Mouse (Mus musculus): ENCODE data around the gene Car10. TPM values are rescaled to one million over a fixed set of nuclear protein-coding genes. Genes with fewer than 3 reads are reported as not detected.
A peak's percentile ranks its signal among the peaks of the same experiment; 100 is the strongest.

The Car10 gene
- polyA plus RNA-seq, 1 experiment from 2014 or later, result 0.27 TPM

GRCm38 (mm10) chr11:93470771-93471170 is 372.9 kb downstream of the Car10 start:
- no peak overlapping the region for H3K4me2 ChIP-seq (ENCODE audit: low read length)
- DNase-seq (ENCODE audit: low spot score), result no peak
- H3K36me3 ChIP-seq (ENCODE audit: control insufficient read depth, insufficient read depth, low read length), result no peaks in the 10 kb centered on the region
- 80% methylated on average over 7 of the region's 7 CpGs for WGBS
- H3K4me1 ChIP-seq (replicated peaks; ENCODE audit: control insufficient read depth, insufficient read depth, low read length), result no peaks in the 10 kb centered on the region
- no peak for ATAC-seq (replicated peaks; ENCODE audit: low FRiP score, low TSS enrichment, low read depth)
- H3K27ac ChIP-seq (ENCODE audit: low read depth), result no peak overlapping the region
- H3K9ac ChIP-seq (ENCODE audit: low read length), result no peak overlapping the region
- no peaks in the 10 kb centered on the region for H3K27me3 ChIP-seq (replicated peaks; ENCODE audit: control insufficient read depth, insufficient read depth, low read length)
- no peak overlapping the region for H3K4me3 ChIP-seq (ENCODE audit: low read depth, low read length)
- H3K9me3 ChIP-seq (ENCODE audit: control insufficient read depth, low read length), result no peaks in the 10 kb centered on the region

- DNase-seq (ENCODE audit: low spot score) (peak; percentile 81), ATAC-seq (replicated peaks; ENCODE audit: low FRiP score, low TSS enrichment, low read depth) (0 out of 2 replicates have a peak, but pooled peaks have one; percentile 15)
- WGBS, result 43% methylated on average over 10 of the region's 10 CpGs
- Histone ChIP-seq H3K4me2 (ENCODE audit: low read length) (no peak overlapping the region), H3K9me3 (ENCODE audit: control insufficient read depth, low read length) (no peaks in the 10 kb centered on the region), H3K9ac (ENCODE audit: low read length) (no peak overlapping the region), H3K27me3 (replicated peaks; ENCODE audit: control insufficient read depth, insufficient read depth, low read length) (no peaks in the 10 kb centered on the region), H3K27ac (ENCODE audit: low read depth) (no peak overlapping the region), H3K4me3 (ENCODE audit: low read depth, low read length) (no peak overlapping the region), H3K4me1 (replicated peaks; ENCODE audit: control insufficient read depth, insufficient read depth, low read length) (no peaks in the 10 kb centered on the region), H3K36me3 (ENCODE audit: control insufficient read depth, insufficient read depth, low read length) (no peaks in the 10 kb centered on the region)
Observed at GRCm38 (mm10) chr11:93471573-93472179, 373.8 kb downstream of the Car10 start.

GRCm38 (mm10) chr11:93484661-93485060 is 386.8 kb downstream of the Car10 start:
- H3K4me1 ChIP-seq (replicated peaks; ENCODE audit: control insufficient read depth, insufficient read depth, low read length), result no peaks in the 10 kb centered on the region
- no peak for DNase-seq (ENCODE audit: low spot score)
- no peaks in the 10 kb centered on the region for H3K36me3 ChIP-seq (ENCODE audit: control insufficient read depth, insufficient read depth, low read length)
- H3K9ac ChIP-seq (ENCODE audit: low read length), result no peak overlapping the region
- ATAC-seq (replicated peaks; ENCODE audit: low FRiP score, low TSS enrichment, low read depth), result no peak
- no peaks in the 10 kb centered on the region for H3K27me3 ChIP-seq (replicated peaks; ENCODE audit: control insufficient read depth, insufficient read depth, low read length)
- H3K9me3 ChIP-seq (ENCODE audit: control insufficient read depth, low read length), result no peaks in the 10 kb centered on the region
- H3K4me3 ChIP-seq (ENCODE audit: low read depth, low read length), result no peak overlapping the region
- no peak overlapping the region for H3K4me2 ChIP-seq (ENCODE audit: low read length)
- WGBS, result 66% methylated on average over 4 of the region's 4 CpGs
- no peak overlapping the region for H3K27ac ChIP-seq (ENCODE audit: low read depth)

GRCm38 (mm10) chr11:93487021-93487420 is 389.2 kb downstream of the Car10 start:
- no peak overlapping the region for H3K9ac ChIP-seq (ENCODE audit: low read length)
- H3K27ac ChIP-seq (ENCODE audit: low read depth), result no peak overlapping the region
- no peaks in the 10 kb centered on the region for H3K36me3 ChIP-seq (ENCODE audit: control insufficient read depth, insufficient read depth, low read length)
- H3K4me2 ChIP-seq (ENCODE audit: low read length), result no peak overlapping the region
- no peak for ATAC-seq (replicated peaks; ENCODE audit: low FRiP score, low TSS enrichment, low read depth)
- 88% methylated on average over 1 of the region's 1 CpGs for WGBS
- DNase-seq (ENCODE audit: low spot score), result no peak
- H3K9me3 ChIP-seq (ENCODE audit: control insufficient read depth, low read length), result no peaks in the 10 kb centered on the region
- no peaks in the 10 kb centered on the region for H3K27me3 ChIP-seq (replicated peaks; ENCODE audit: control insufficient read depth, insufficient read depth, low read length)
- no peaks in the 10 kb centered on the region for H3K4me1 ChIP-seq (replicated peaks; ENCODE audit: control insufficient read depth, insufficient read depth, low read length)
- H3K4me3 ChIP-seq (ENCODE audit: low read depth, low read length), result no peak overlapping the region

- Histone ChIP-seq H3K9ac (ENCODE audit: low read length) (no peak overlapping the region), H3K9me3 (ENCODE audit: control insufficient read depth, low read length) (no peaks in the 10 kb centered on the region), H3K4me2 (ENCODE audit: low read length) (no peak overlapping the region), H3K27me3 (replicated peaks; ENCODE audit: control insufficient read depth, insufficient read depth, low read length) (no peaks in the 10 kb centered on the region), H3K27ac (ENCODE audit: low read depth) (no peak overlapping the region), H3K4me1 (replicated peaks; ENCODE audit: control insufficient read depth, insufficient read depth, low read length) (no peaks in the 10 kb centered on the region), H3K4me3 (ENCODE audit: low read depth, low read length) (no peak overlapping the region), H3K36me3 (ENCODE audit: control insufficient read depth, insufficient read depth, low read length) (no peaks in the 10 kb centered on the region)
- no peak for ATAC-seq (replicated peaks; ENCODE audit: low FRiP score, low TSS enrichment, low read depth)
- no peak for DNase-seq (ENCODE audit: low spot score)
- WGBS, result 84% methylated on average over 3 of the region's 3 CpGs
Observed at GRCm38 (mm10) chr11:93487913-93488604, 390.2 kb downstream of the Car10 start.

GRCm38 (mm10) chr11:93490211-93490820 is 392.5 kb downstream of the Car10 start:
- 82% methylated on average over 11 of the region's 11 CpGs for WGBS
- Histone ChIP-seq H3K4me3 (ENCODE audit: low read depth, low read length) (no peak overlapping the region), H3K9me3 (ENCODE audit: control insufficient read depth, low read length) (no peaks in the 10 kb centered on the region), H3K27me3 (replicated peaks; ENCODE audit: control insufficient read depth, insufficient read depth, low read length) (no peaks in the 10 kb centered on the region), H3K4me2 (ENCODE audit: low read length) (no peak overlapping the region), H3K27ac (ENCODE audit: low read depth) (no peak overlapping the region), H3K4me1 (replicated peaks; ENCODE audit: control insufficient read depth, insufficient read depth, low read length) (no peaks in the 10 kb centered on the region), H3K9ac (ENCODE audit: low read length) (no peak overlapping the region), H3K36me3 (ENCODE audit: control insufficient read depth, insufficient read depth, low read length) (no peaks in the 10 kb centered on the region)
- ATAC-seq (replicated peaks; ENCODE audit: low FRiP score, low TSS enrichment, low read depth) (no peak), DNase-seq (ENCODE audit: low spot score) (no peak)

GRCm38 (mm10) chr11:93497896-93498295 is 400.1 kb downstream of the Car10 start:
- DNase-seq (ENCODE audit: low spot score), result no peak
- WGBS, result 80% methylated on average over 6 of the region's 6 CpGs

GRCm38 (mm10) chr11:93500442-93500841 is 402.6 kb downstream of the Car10 start:
- no peak overlapping the region for H3K4me2 ChIP-seq (ENCODE audit: low read length)
- WGBS, result 15% methylated on average over 4 of the region's 4 CpGs

More at GRCm38 (mm10) chr11:93497896-93498295, 400.1 kb downstream of the Car10 start:
- no peak overlapping the region for H3K9ac ChIP-seq (ENCODE audit: low read length)
- no peak overlapping the region for H3K4me3 ChIP-seq (ENCODE audit: low read depth, low read length)
- no peak overlapping the region for H3K27ac ChIP-seq (ENCODE audit: low read depth)
- no peaks in the 10 kb centered on the region for H3K36me3 ChIP-seq (ENCODE audit: control insufficient read depth, insufficient read depth, low read length)
- H3K9me3 ChIP-seq (ENCODE audit: control insufficient read depth, low read length), result no peaks in the 10 kb centered on the region
- H3K4me2 ChIP-seq (ENCODE audit: low read length), result no peak overlapping the region
- H3K27me3 ChIP-seq (replicated peaks; ENCODE audit: control insufficient read depth, insufficient read depth, low read length), result no peaks in the 10 kb centered on the region
- no peaks in the 10 kb centered on the region for H3K4me1 ChIP-seq (replicated peaks; ENCODE audit: control insufficient read depth, insufficient read depth, low read length)
- no peak for ATAC-seq (replicated peaks; ENCODE audit: low FRiP score, low TSS enrichment, low read depth)

More at GRCm38 (mm10) chr11:93500442-93500841, 402.6 kb downstream of the Car10 start:
- H3K27me3 ChIP-seq (replicated peaks; ENCODE audit: control insufficient read depth, insufficient read depth, low read length), result no peaks in the 10 kb centered on the region
- ATAC-seq (replicated peaks; ENCODE audit: low FRiP score, low TSS enrichment, low read depth) (no peak), DNase-seq (ENCODE audit: low spot score) (no peak)
- H3K4me3 ChIP-seq (ENCODE audit: low read depth, low read length), result no peak overlapping the region
- H3K36me3 ChIP-seq (ENCODE audit: control insufficient read depth, insufficient read depth, low read length), result no peaks in the 10 kb centered on the region
- no peak overlapping the region for H3K9ac ChIP-seq (ENCODE audit: low read length)
- H3K9me3 ChIP-seq (ENCODE audit: control insufficient read depth, low read length), result no peaks in the 10 kb centered on the region
- no peak overlapping the region for H3K27ac ChIP-seq (ENCODE audit: low read depth)
- H3K4me1 ChIP-seq (replicated peaks; ENCODE audit: control insufficient read depth, insufficient read depth, low read length), result no peaks in the 10 kb centered on the region
